Mouse (Mus musculus): ENCODE data around the gene Adam12. TPM values are rescaled to one million over a fixed set of nuclear protein-coding genes. Genes with fewer than 3 reads are reported as not detected.

Adam12 gene
- polyA plus RNA-seq, 1 experiment from 2014 or later, result 3.4 TPM

DNA sequence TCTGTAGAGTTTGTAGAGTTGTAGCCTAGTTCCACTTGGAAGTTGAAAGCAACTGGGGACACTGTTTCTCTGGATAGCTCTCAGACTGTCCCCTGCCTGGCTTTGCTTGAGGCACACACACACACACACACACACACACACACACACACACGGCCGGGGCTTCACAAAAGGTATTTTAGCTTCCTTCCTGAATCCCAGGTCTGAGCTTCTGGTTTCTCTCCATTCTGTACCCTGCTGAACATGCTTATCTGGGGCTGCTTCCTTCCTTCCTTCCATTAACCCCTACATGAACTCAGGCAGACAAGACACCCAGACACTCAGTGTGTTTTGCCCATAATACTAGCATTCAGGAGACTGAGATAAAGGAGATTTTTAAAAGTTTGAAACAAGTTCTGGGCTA, 2.0 kb downstream of the Adam12 start:
- H3K27me3 ChIP-seq (ENCODE audit: control insufficient read depth, insufficient read depth, low read length), result peaks cover 12% of the 10 kb centered on the region
- no peak overlapping the region for H3K9ac ChIP-seq (replicated peaks; ENCODE audit: low read length)
- H3K9me3 ChIP-seq (ENCODE audit: control insufficient read depth, low read length), result no peaks in the 10 kb centered on the region
- 82% methylated on average over 2 of the region's 2 CpGs for WGBS
- ATAC-seq (ENCODE audit: low FRiP score, low TSS enrichment) (no peak), DNase-seq (no peak)
- H3K4me3 ChIP-seq (replicated peaks; ENCODE audit: low read depth, low read length), result no peak overlapping the region
- H3K36me3 ChIP-seq (ENCODE audit: control insufficient read depth, insufficient read depth, low read length), result no peaks in the 10 kb centered on the region
- no peak overlapping the region for H3K27ac ChIP-seq (replicated peaks; ENCODE audit: low read depth, low read length)
- peaks cover 5% of the 10 kb centered on the region; the same call in 1 of the 2 replicates for H3K4me1 ChIP-seq (ENCODE audit: control insufficient read depth, insufficient read depth, low read length)
- H3K4me2 ChIP-seq (ENCODE audit: low read length), result no peak overlapping the region

DNA sequence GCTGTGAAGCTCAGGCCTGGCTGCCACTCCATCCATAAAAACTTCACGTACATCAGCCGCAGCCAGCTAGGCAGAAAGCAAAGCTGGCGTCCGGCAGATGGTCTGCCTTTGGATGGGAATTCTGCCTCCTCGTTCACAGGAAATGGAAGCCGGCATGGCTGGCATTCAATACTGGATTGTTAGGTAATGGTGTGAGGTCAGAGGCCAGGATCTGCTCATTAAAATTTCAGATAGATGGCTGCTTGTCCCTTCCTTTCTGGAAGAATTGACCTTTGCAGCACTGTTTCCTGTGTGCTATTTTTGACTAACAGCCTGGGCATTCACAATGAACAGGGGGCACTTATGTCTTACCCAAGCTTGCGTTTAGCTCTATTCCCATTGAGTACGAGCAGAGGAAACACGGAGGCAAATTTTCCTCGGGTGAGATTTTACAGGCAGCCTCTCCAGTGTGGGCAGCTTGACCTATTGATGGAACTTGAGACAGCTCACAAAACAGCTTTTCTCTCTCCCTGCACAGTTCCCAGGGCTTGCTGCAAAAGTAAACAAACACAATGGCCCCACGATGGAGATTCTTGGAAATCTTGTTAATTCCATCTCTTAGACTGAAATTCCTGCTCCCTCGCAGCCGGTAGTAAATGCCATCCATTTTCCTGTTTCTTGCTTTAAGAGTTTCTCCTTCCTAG, 4.0 kb downstream of the Adam12 start:
- 53% methylated on average over 13 of the region's 13 CpGs for WGBS
- no peaks in the 10 kb centered on the region for H3K36me3 ChIP-seq (ENCODE audit: control insufficient read depth, insufficient read depth, low read length)
- ATAC-seq (ENCODE audit: low FRiP score, low TSS enrichment), result no peak

GRCm38 (mm10) chr7:134227101-134227500, 4.8 kb downstream of the Adam12 start:
- WGBS, result 74% methylated on average over 4 of the region's 4 CpGs
- no peak overlapping the region for H3K27ac ChIP-seq (replicated peaks; ENCODE audit: low read depth, low read length)
- no peaks in the 10 kb centered on the region for H3K36me3 ChIP-seq (ENCODE audit: control insufficient read depth, insufficient read depth, low read length)
- ATAC-seq (ENCODE audit: low FRiP score, low TSS enrichment) (no peak), DNase-seq (no peak)
- H3K4me1 ChIP-seq (ENCODE audit: control insufficient read depth, insufficient read depth, low read length), result peaks cover 12% of the 10 kb centered on the region
- no peak overlapping the region for H3K4me2 ChIP-seq (ENCODE audit: low read length)
- no peak overlapping the region for H3K9ac ChIP-seq (replicated peaks; ENCODE audit: low read length)
- H3K9me3 ChIP-seq (ENCODE audit: control insufficient read depth, low read length), result no peaks in the 10 kb centered on the region
- H3K4me3 ChIP-seq (replicated peaks; ENCODE audit: low read depth, low read length), result no peak overlapping the region
- H3K27me3 ChIP-seq (ENCODE audit: control insufficient read depth, insufficient read depth, low read length), result peaks cover 12% of the 10 kb centered on the region

More for the DNA sequence above, 4.0 kb downstream of the Adam12 start:
- Histone ChIP-seq H3K9ac (replicated peaks; ENCODE audit: low read length) (no peak overlapping the region), H3K27ac (replicated peaks; ENCODE audit: low read depth, low read length) (no peak overlapping the region), H3K27me3 (ENCODE audit: control insufficient read depth, insufficient read depth, low read length) (peaks cover 12% of the 10 kb centered on the region), H3K4me2 (ENCODE audit: low read length) (no peak overlapping the region), H3K9me3 (ENCODE audit: control insufficient read depth, low read length) (no peaks in the 10 kb centered on the region), H3K4me1 (ENCODE audit: control insufficient read depth, insufficient read depth, low read length) (peaks cover 12% of the 10 kb centered on the region), H3K4me3 (replicated peaks; ENCODE audit: low read depth, low read length) (no peak overlapping the region)
- DNase-seq, result peak; percentile 53

DNA sequence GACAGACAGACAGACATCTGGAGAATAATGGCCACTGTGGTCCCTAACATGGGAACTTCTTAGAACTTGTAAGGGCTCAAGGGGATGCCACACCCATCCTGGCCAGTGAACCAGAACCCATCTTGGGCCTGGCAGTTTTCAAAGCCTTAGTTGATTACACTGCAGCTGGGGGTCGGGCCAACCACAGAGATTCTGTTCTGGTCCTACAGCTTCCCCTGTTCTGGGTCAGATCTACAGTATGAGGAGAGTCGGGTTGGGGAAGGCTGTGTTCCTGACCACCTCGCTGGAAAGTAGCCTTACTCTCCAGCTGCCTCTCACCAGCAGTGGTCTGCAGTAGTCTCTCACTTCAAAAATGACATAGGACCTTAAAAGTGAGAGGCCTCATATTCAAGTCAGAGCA, 5.7 kb downstream of the Adam12 start:
- ATAC-seq (ENCODE audit: low FRiP score, low TSS enrichment) (no peak), DNase-seq (no peak)
- peaks cover 12% of the 10 kb centered on the region for H3K27me3 ChIP-seq (ENCODE audit: control insufficient read depth, insufficient read depth, low read length)
- H3K4me1 ChIP-seq (ENCODE audit: control insufficient read depth, insufficient read depth, low read length), result peaks cover 12% of the 10 kb centered on the region
- H3K9me3 ChIP-seq (ENCODE audit: control insufficient read depth, low read length), result no peaks in the 10 kb centered on the region
- 56% methylated on average over 3 of the region's 3 CpGs for WGBS
- no peaks in the 10 kb centered on the region for H3K36me3 ChIP-seq (ENCODE audit: control insufficient read depth, insufficient read depth, low read length)
- H3K27ac ChIP-seq (replicated peaks; ENCODE audit: low read depth, low read length), result no peak overlapping the region
- H3K4me2 ChIP-seq (ENCODE audit: low read length), result no peak overlapping the region
- no peak overlapping the region for H3K4me3 ChIP-seq (replicated peaks; ENCODE audit: low read depth, low read length)
- H3K9ac ChIP-seq (replicated peaks; ENCODE audit: low read length), result no peak overlapping the region

- peak overlapping the region; percentile 63 for H3K4me3 ChIP-seq (replicated peaks; ENCODE audit: low read depth, low read length)
- H3K27me3 ChIP-seq (ENCODE audit: control insufficient read depth, insufficient read depth, low read length), result peaks cover 12% of the 10 kb centered on the region
- DNase-seq, result peak; percentile 78
- no peaks in the 10 kb centered on the region for H3K9me3 ChIP-seq (ENCODE audit: control insufficient read depth, low read length)
- peak overlapping the region; percentile 62 for H3K9ac ChIP-seq (replicated peaks; ENCODE audit: low read length)
- peak overlapping the region; percentile 99 for H3K4me2 ChIP-seq (ENCODE audit: low read length)
- peak overlapping the region; percentile 45 for H3K27ac ChIP-seq (replicated peaks; ENCODE audit: low read depth, low read length)
- no peaks in the 10 kb centered on the region for H3K36me3 ChIP-seq (ENCODE audit: control insufficient read depth, insufficient read depth, low read length)
- ATAC-seq (ENCODE audit: low FRiP score, low TSS enrichment), result peak; percentile 68; the same call in 1 of the 2 replicates
- peaks cover 12% of the 10 kb centered on the region for H3K4me1 ChIP-seq (ENCODE audit: control insufficient read depth, insufficient read depth, low read length)
- WGBS, result under 1% methylated on average over 90 of the region's 90 CpGs
Observed at GRCm38 (mm10) chr7:134224741-134225612, 7.0 kb downstream of the Adam12 start.

GRCm38 (mm10) chr7:134224421-134224740, 7.6 kb downstream of the Adam12 start:
- H3K4me1 ChIP-seq (ENCODE audit: control insufficient read depth, insufficient read depth, low read length), result peaks cover 12% of the 10 kb centered on the region
- H3K27me3 ChIP-seq (ENCODE audit: control insufficient read depth, insufficient read depth, low read length), result peaks cover 12% of the 10 kb centered on the region
- peak overlapping the region; percentile 63 for H3K4me3 ChIP-seq (replicated peaks; ENCODE audit: low read depth, low read length)
- H3K9me3 ChIP-seq (ENCODE audit: control insufficient read depth, low read length), result no peaks in the 10 kb centered on the region
- ATAC-seq (ENCODE audit: low FRiP score, low TSS enrichment) (no peak), DNase-seq (peak; percentile 48)
- H3K9ac ChIP-seq (replicated peaks; ENCODE audit: low read length), result peak overlapping the region; percentile 62
- H3K36me3 ChIP-seq (ENCODE audit: control insufficient read depth, insufficient read depth, low read length), result no peaks in the 10 kb centered on the region
- peak overlapping the region; percentile 45; the same call in 1 of the 2 replicates for H3K27ac ChIP-seq (replicated peaks; ENCODE audit: low read depth, low read length)
- WGBS, result 0% methylated on average over 14 of the region's 14 CpGs
- H3K4me2 ChIP-seq (ENCODE audit: low read length), result peak overlapping the region; percentile 99

DNA sequence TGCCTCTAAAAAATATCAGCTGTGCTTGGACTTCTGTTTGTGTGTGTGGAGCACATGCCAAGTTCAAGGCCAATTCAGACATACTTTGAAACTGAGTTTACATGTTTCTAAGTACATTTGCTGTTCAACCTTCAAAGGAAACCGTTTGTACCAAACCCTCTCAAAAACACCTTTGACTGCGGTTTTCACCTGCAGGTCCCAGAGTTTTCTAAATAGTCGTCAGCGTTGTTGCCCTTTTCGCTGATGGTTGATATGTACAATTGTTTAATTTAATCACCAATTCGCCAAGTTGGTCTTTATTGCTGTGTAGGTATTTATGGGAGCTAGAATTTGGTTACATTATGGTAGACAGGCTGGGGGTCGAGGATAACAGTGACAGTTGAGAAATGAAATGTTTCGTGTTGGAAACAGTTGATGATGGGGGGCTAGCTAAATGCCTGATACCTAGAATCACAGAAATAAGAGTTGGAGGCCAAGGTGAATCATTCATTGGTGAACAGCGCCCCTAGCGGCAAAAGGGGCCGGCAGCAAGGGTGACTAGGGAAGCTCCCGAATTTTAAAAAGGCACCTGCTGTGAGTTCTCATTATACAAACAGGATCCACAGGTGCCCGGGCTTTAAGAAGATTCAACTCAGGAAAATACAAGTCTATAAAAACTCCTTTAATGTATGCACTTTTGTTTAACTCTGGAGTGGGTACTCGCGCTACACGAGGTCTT, 8.3 kb downstream of the Adam12 start:
- H3K4me3 ChIP-seq (replicated peaks; ENCODE audit: low read depth, low read length), result peak overlapping the region; percentile 63
- H3K9me3 ChIP-seq (ENCODE audit: control insufficient read depth, low read length), result no peaks in the 10 kb centered on the region
- H3K27ac ChIP-seq (replicated peaks; ENCODE audit: low read depth, low read length), result no peak overlapping the region
- H3K27me3 ChIP-seq (ENCODE audit: control insufficient read depth, insufficient read depth, low read length), result peaks cover 12% of the 10 kb centered on the region
- no peak overlapping the region for H3K9ac ChIP-seq (replicated peaks; ENCODE audit: low read length)
- 31% methylated on average over 16 of the region's 16 CpGs for WGBS
- peak overlapping the region; percentile 99 for H3K4me2 ChIP-seq (ENCODE audit: low read length)
- H3K36me3 ChIP-seq (ENCODE audit: control insufficient read depth, insufficient read depth, low read length), result no peaks in the 10 kb centered on the region
- ATAC-seq (ENCODE audit: low FRiP score, low TSS enrichment) (no peak), DNase-seq (peak; percentile 94)
- peaks cover 12% of the 10 kb centered on the region for H3K4me1 ChIP-seq (ENCODE audit: control insufficient read depth, insufficient read depth, low read length)

- ATAC-seq (ENCODE audit: low FRiP score, low TSS enrichment), result no peak
- 63% methylated on average over 10 of the region's 10 CpGs for WGBS
- H3K27ac ChIP-seq (replicated peaks; ENCODE audit: low read depth, low read length), result no peak overlapping the region
- no peaks in the 10 kb centered on the region for H3K9me3 ChIP-seq (ENCODE audit: control insufficient read depth, low read length)
- H3K9ac ChIP-seq (replicated peaks; ENCODE audit: low read length), result no peak overlapping the region
- H3K4me1 ChIP-seq (ENCODE audit: control insufficient read depth, insufficient read depth, low read length), result no peaks in the 10 kb centered on the region
- peak; percentile 51 for DNase-seq
- no peak overlapping the region for H3K4me2 ChIP-seq (ENCODE audit: low read length)
- H3K27me3 ChIP-seq (ENCODE audit: control insufficient read depth, insufficient read depth, low read length), result no peaks in the 10 kb centered on the region
- H3K4me3 ChIP-seq (replicated peaks; ENCODE audit: low read depth, low read length), result no peak overlapping the region
- no peaks in the 10 kb centered on the region for H3K36me3 ChIP-seq (ENCODE audit: control insufficient read depth, insufficient read depth, low read length)
Observed at GRCm38 (mm10) chr7:134207956-134208355, 24.0 kb downstream of the Adam12 start.

Data from midbrain, embryonic 14.5 days (tissue).